Mouse (Mus musculus) mature B cell (primary cell): ENCODE measurements around the gene Espnl.

ENCODE experiments used
- in situ Hi-C: fragments of 300-500 bp; cut with MboI; formaldehyde crosslinking; loops from 2 replicates; pipeline ENCODE4 v1.14.3; 2019

The Espnl gene

GRCm38 (mm10) chr1:91380453-91381090 lies 58.7 kb downstream of the Espnl start:
- in situ Hi-C loops = no loop called here

- in situ Hi-C loops = no loop called here
These were observed 59.2 kb downstream of the Espnl start for GRCm38 (mm10) chr1:91381091-91381471.

DNA sequence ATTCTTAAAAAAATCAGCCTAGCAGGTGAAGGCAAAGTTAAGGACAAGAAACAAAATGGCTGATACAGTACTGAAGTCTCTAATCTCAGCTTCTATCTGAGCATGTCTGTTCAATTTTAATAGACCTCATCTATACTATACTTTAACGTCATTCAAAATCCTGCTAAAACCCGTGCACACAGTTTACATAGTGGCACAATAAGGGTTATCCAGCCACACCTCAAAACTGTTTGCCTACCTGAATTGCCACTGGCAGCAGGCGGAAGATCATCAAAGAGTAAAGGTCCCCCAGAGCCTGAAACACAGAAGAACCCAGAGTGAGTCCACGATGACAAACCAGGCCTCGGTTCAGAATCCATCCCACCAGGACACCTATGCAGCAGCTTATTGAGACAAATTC lies 68.5 kb downstream of the Espnl start:
- in situ Hi-C loops = no loop called here

DNA sequence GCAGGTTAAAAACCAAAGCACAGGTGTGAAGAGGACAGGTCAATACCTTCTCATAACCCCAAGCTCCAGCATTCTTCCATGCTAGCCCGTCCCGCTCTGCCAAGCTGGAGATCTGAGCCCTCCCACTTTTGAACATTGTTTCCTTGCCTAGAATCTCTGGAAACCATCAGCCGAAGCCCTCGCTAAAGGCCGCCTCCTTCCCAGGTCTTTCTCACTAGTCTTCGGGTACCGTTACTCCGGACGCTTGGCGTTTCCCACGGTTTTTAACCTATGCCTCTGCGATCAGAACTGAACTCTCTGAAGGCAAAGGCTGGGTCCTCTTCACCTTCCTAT lies 76.0 kb downstream of the Espnl start:
- in situ Hi-C loops = no loop called here
